Mouse (Mus musculus) forebrain, embryonic 14.5 days (tissue): ENCODE results near the gene Adgra3. TPM values are rescaled to one million over a fixed set of nuclear protein-coding genes. Genes with fewer than 3 reads are reported as not detected.

ENCODE experiments used
- ATAC-seq: fragments of 200-750 bp; cut with Nextera tagmentation; 2 replicates; pipeline ENCODE4 v1.8.0; 2017; ENCODE audit warnings: mild to moderate bottlenecking, moderate library complexity
- DNase-seq: peaks from one replicate; pipeline ENCODE4 v3.0.0-alpha.2; 2015; ENCODE audit warnings: low spot score
- H3K27ac ChIP-seq: fragments of 300-500 bp; sonication (generic); 2 replicates; pipeline ENCODE4 v1.5.1; 2014; ENCODE audit warnings: low read depth, mild to moderate bottlenecking, control low read depth, low read length, moderate library complexity
- H3K27me3 ChIP-seq: fragments of 300-500 bp; sonication (generic); replicated peaks from 2 replicates; pipeline ENCODE4 v1.6.1; 2014; ENCODE audit warnings: low read length, control low read depth, mixed read lengths; ENCODE audit not compliant: control insufficient read depth, insufficient read depth
- H3K36me3 ChIP-seq: fragments of 300-500 bp; sonication (generic); 2 replicates; pipeline ENCODE4 v1.6.1; 2014; ENCODE audit warnings: low read length, control low read depth; ENCODE audit not compliant: control insufficient read depth, insufficient read depth
- H3K4me1 ChIP-seq: fragments of 300-500 bp; sonication (generic); 2 replicates; pipeline ENCODE4 v1.6.1; 2014; ENCODE audit warnings: antibody characterized with exemption, low read length, control low read depth; ENCODE audit not compliant: control insufficient read depth, insufficient read depth
- H3K4me2 ChIP-seq: fragments of 300-500 bp; sonication (generic); 2 replicates; pipeline ENCODE4 v1.6.1; 2014; ENCODE audit warnings: mild to moderate bottlenecking, control low read depth, low read length
- H3K4me3 ChIP-seq: fragments of 300-500 bp; sonication (generic); 2 replicates; pipeline ENCODE4 v1.5.1; 2014; ENCODE audit warnings: low read depth, low read length, control low read depth
- H3K9ac ChIP-seq: fragments of 300-500 bp; sonication (generic); 2 replicates; pipeline ENCODE4 v1.6.1; 2014; ENCODE audit warnings: mild to moderate bottlenecking, low read length, control low read depth, moderate library complexity
- H3K9me3 ChIP-seq: fragments of 300-500 bp; sonication (generic); replicated peaks from 2 replicates; pipeline ENCODE4 v1.6.1; 2016; ENCODE audit warnings: low read length, control low read depth, mixed read lengths; ENCODE audit not compliant: control insufficient read depth
- WGBS: fragments of 180-500 bp; shearing (Covaris S2); extraction: QIAGEN DNeasy Blood & Tissue Kit; methylation state at CpG from one replicate; pipeline ENCODE4 v1.1.7; 2014; 5-methylcytosine and 5-hydroxymethylcytosine counted together
- polyA plus RNA-seq: library from polyadenylated mRNA; unstranded; fragments of >200 nt; fragmentation: Nextera tagmentation; extraction: Ambion mirVana; gene quantifications from 2 replicates; pipeline ENCODE4 v1.2.1, GENCODE M21; 2014

Adgra3 gene
- polyA plus RNA-seq, 1 experiment from 2014 or later = 20.8 TPM

DNA sequence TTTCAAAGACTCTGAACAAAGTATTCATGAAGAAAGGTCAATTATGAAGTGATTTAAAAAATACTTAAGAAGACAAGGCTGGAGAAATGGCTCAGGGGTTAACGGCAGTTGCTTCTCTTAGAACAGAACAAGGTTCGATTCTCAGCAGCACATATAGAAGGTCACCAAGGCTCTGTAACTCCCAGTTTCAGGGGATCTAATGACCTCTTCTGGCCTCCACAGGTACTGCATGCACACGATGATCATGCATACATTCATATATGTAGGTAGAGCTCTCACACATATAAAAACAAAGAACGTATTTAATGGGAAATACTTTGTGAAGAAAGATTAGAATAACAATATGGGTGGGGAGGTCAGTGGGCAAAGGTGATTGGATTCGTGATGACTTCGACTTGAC, 56.5 kb downstream of the Adgra3 start:
- H3K36me3 ChIP-seq = peaks cover 30% of the 10 kb centered on the region
- H3K9me3 ChIP-seq = no peaks in the 10 kb centered on the region
- no peak overlapping the region for H3K4me3 ChIP-seq
- ATAC-seq (peak; percentile 44; the same call in 1 of the 2 replicates), DNase-seq (no peak)
- no peak overlapping the region for H3K4me2 ChIP-seq
- no peaks in the 10 kb centered on the region for H3K27me3 ChIP-seq
- H3K9ac ChIP-seq = no peak overlapping the region
- H3K4me1 ChIP-seq = no peaks in the 10 kb centered on the region
- no peak overlapping the region for H3K27ac ChIP-seq
- 87% methylated on average over 6 of the region's 6 CpGs for WGBS

DNA sequence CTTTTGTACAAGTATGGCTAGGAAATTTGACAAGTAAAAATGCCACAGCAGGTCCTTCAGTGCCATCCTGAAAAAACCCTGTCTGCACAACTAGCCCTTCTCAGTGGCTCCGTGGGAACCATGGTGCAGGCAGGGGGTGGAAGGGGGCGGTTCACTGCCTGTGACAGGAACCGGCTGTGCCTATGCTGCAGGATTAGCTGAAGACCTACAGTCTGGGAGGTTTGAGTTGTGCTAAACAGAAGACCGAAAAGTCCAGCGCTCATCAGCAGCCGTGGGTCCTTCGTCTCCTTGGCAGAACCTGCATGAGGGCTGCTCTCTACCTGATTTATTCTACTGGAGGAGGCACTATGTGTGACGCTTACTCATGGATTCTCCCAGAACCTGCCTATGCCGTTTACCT, 59.0 kb downstream of the Adgra3 start:
- Histone ChIP-seq H3K36me3 (peaks cover 14% of the 10 kb centered on the region), H3K4me2 (no peak overlapping the region), H3K4me3 (no peak overlapping the region), H3K27ac (no peak overlapping the region), H3K27me3 (no peaks in the 10 kb centered on the region), H3K9me3 (no peaks in the 10 kb centered on the region), H3K9ac (no peak overlapping the region), H3K4me1 (no peaks in the 10 kb centered on the region)
- ATAC-seq = no peak
- DNase-seq = no peak
- WGBS = 62% methylated on average over 9 of the region's 9 CpGs

DNA sequence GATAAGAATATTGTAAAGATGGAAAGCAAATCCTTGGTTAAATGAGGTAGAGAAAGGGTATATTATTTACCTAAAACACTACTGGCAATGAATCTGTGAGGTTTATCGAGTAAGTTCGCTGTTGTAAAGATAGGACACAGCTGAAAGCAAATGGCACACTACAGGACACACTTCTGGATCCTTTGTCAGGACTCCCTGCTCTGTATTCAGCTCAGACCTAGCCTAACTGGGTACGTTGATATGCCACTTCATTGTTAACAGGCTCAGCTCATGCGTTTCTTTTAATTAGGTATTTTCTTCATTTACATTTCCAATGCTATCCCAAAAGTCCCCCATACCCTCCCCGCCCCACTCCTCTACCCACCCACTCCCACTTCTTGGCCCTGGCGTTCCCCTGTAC, 61.8 kb downstream of the Adgra3 start:
- 36% methylated on average over 6 of the region's 6 CpGs for WGBS
- H3K4me1 ChIP-seq = no peaks in the 10 kb centered on the region
- H3K27ac ChIP-seq = peak overlapping the region; percentile 58
- peaks cover 18% of the 10 kb centered on the region for H3K36me3 ChIP-seq
- no peaks in the 10 kb centered on the region for H3K27me3 ChIP-seq
- H3K4me3 ChIP-seq = no peak overlapping the region
- DNase-seq (peak; percentile 39), ATAC-seq (peak; percentile 67)
- no peak overlapping the region for H3K9ac ChIP-seq
- H3K4me2 ChIP-seq = no peak overlapping the region
- H3K9me3 ChIP-seq = no peaks in the 10 kb centered on the region

DNA sequence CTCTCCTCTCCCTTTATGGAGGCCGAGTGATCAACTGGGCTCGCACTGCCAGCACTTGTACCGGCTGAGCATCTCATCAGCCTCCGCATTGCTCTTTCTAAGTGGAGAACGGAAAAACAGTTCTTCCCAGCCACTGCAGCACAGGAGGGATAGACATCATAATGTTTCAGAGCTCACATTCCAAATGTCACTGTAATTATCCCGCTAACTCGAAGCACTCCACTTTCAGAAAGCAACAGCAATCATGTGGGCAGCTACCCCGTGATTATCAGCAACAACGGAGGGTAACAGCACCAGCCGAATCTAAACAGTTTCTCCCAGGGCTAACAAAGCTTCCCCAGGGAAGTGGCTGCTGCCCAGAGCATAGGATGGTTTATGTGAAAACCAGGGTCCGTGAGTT, 62.3 kb downstream of the Adgra3 start:
- Histone ChIP-seq H3K4me3 (no peak overlapping the region), H3K36me3 (peaks cover 18% of the 10 kb centered on the region), H3K4me2 (no peak overlapping the region), H3K27ac (peak overlapping the region; percentile 58), H3K9ac (no peak overlapping the region), H3K27me3 (no peaks in the 10 kb centered on the region), H3K9me3 (no peaks in the 10 kb centered on the region), H3K4me1 (no peaks in the 10 kb centered on the region)
- peak; percentile 68 for DNase-seq
- ATAC-seq = peak; percentile 68
- WGBS = 50% methylated on average over 11 of the region's 11 CpGs

DNA sequence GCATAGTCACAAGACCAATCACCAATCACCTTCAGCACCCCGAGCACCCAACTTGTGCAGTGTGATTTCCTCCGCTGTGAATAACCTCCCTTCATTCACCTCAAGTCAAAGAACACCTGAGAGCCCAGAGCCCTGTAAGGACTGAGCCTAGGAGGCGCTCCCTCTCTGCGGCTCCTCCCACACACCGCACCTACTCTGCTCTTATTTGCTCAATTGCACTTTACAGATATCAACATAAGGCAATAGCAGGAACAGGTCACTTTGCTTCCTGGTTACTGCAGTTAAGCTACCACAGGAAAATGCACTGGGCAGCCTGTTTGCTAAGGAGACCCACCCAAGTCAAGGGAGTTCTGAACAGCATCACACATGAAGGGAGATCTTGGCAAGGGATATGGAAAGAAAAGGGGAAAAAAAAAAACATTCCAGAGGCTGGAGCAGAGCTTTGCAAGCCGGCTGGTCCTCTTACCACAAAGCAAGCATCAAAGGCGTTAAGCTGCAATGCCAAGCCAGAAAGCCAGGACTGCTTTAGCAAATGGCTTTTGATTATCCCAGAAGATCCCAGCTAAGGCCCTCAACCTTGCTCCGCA, 68.0 kb downstream of the Adgra3 start:
- H3K9ac ChIP-seq = no peak overlapping the region
- H3K27me3 ChIP-seq = no peaks in the 10 kb centered on the region
- no peak for ATAC-seq
- peaks cover 21% of the 10 kb centered on the region; the same call in 1 of the 2 replicates for H3K36me3 ChIP-seq
- WGBS = 88% methylated on average over 8 of the region's 8 CpGs
- H3K4me2 ChIP-seq = no peak overlapping the region
- no peak overlapping the region for H3K4me3 ChIP-seq
- no peaks in the 10 kb centered on the region for H3K9me3 ChIP-seq
- 0 out of 2 replicates have a peak, but pooled peaks cover 3% of the 10 kb centered on the region for H3K4me1 ChIP-seq
- no peak overlapping the region for H3K27ac ChIP-seq
- no peak for DNase-seq

DNA sequence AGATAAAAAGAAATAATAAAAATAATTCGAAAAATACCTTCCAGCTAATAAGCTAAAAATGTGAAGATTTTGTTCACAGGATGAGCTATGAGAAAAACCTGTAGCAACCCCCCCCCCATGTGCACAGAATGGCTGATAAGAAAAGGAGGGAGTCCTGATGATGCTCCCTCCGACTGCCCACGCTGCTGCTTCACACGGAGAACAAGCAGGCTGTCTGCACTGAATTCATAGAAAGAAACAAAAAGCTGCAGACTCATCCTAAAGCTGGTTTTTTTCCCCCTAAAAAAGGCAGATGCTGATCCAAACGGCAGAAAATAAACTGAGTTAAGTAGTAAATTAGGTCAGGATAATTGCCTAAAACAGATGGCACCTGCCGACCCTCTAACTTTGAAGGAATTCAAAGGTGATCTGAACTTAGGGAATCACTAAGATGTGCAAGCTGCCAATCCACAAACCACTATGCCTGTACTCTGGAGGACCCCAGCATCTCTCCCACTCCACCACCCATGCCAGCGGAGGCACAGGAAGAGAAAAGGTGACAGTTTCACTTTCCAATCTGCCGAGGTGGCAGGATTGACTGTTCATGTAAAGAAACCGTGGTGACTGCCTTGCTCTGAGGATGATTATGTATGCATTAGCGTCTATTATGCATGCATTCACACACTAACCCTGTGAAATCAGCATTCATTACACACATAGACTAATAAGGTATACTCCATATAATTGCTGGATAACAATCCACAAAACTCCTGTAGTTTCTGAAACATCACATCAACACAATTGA, 70.6 kb downstream of the Adgra3 start:
- H3K4me2 ChIP-seq = no peak overlapping the region
- peak; percentile 70 for ATAC-seq
- peak; percentile 66 for DNase-seq
- no peak overlapping the region for H3K9ac ChIP-seq
- H3K4me3 ChIP-seq = no peak overlapping the region
- no peaks in the 10 kb centered on the region for H3K27me3 ChIP-seq
- peaks cover 39% of the 10 kb centered on the region for H3K36me3 ChIP-seq
- H3K27ac ChIP-seq = no peak overlapping the region
- WGBS = 36% methylated on average over 10 of the region's 10 CpGs
- 0 out of 2 replicates have a peak, but pooled peaks cover 3% of the 10 kb centered on the region for H3K4me1 ChIP-seq
- no peaks in the 10 kb centered on the region for H3K9me3 ChIP-seq

DNA sequence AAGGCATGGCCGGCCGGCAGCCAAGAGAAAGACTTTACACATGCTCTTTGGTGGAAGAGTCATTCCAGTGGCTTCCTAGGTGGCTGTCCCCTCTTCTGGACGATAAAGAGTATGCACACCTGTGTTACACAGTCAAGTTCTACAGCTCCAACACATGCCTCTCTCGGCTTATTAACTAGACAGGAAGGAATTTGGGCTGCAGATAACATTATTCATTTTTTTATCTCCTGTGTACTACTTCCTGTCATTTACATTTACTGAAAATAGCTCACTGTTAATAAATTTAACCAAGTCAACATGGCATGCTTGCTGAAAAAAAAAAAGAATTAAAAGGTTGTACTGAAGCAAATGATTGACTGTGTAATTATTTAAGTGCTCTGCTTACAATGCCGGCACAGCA, 78.1 kb downstream of the Adgra3 start:
- Histone ChIP-seq H3K4me2 (no peak overlapping the region), H3K36me3 (peaks cover 32% of the 10 kb centered on the region), H3K9me3 (no peaks in the 10 kb centered on the region), H3K4me1 (no peaks in the 10 kb centered on the region), H3K9ac (no peak overlapping the region), H3K27me3 (no peaks in the 10 kb centered on the region), H3K27ac (no peak overlapping the region), H3K4me3 (no peak overlapping the region)
- 78% methylated on average over 5 of the region's 5 CpGs for WGBS
- no peak for ATAC-seq
- peak; percentile 14 for DNase-seq

DNA sequence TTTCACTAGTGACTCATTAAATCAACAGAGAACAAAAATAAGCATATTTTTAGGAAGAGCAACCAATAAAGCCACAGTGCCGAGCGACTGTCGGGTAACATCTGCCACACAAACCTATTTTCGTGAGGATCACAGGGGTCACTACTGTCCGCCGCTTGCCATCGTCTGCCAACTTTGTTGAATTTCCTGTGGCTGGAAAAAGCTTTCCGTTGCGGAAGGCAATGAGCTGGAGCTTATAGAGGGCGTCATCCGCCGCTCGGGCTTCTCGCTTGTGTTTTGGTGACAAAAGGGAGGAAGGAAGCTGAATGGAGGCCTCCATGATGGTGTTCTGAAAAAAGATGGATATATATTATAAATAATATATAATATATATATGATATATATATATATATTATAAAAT, 79.6 kb downstream of the Adgra3 start:
- Histone ChIP-seq H3K4me3 (no peak overlapping the region), H3K36me3 (peaks cover 37% of the 10 kb centered on the region), H3K27ac (no peak overlapping the region), H3K4me2 (no peak overlapping the region), H3K4me1 (no peaks in the 10 kb centered on the region), H3K9ac (no peak overlapping the region), H3K9me3 (no peaks in the 10 kb centered on the region), H3K27me3 (no peaks in the 10 kb centered on the region)
- DNase-seq = no peak
- no peak for ATAC-seq
- WGBS = 92% methylated on average over 14 of the region's 14 CpGs

DNA sequence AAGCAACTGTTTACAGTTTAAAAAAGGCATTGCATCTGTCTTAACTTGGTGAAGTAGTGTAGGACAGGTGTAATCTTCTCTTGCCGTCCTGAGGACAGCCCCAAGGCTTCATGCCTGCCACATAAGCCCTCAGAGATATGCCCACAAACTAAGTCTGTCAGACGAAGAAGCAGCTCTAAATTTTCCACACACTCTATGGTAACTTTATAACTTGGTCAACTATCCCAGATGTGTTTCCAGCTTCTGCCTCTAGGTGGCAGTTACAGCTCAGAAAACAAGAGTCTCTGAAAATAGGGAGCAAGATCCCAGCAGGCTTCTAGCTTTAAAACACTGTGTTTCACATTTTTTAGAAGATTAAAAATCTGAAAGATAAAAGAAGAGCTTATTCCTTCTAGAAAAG, 82.8 kb downstream of the Adgra3 start:
- Histone ChIP-seq H3K4me3 (no peak overlapping the region), H3K27ac (no peak overlapping the region), H3K9ac (no peak overlapping the region), H3K9me3 (no peaks in the 10 kb centered on the region), H3K4me1 (no peaks in the 10 kb centered on the region), H3K27me3 (no peaks in the 10 kb centered on the region), H3K4me2 (no peak overlapping the region), H3K36me3 (peaks cover 31% of the 10 kb centered on the region)
- WGBS = 61% methylated on average over 2 of the region's 2 CpGs
- DNase-seq (peak; percentile 82), ATAC-seq (peak; percentile 58; the same call in 1 of the 2 replicates)
